Mouse (Mus musculus): Measurements from ENCODE around the gene Wscd2.

Wscd2 gene

DNA sequence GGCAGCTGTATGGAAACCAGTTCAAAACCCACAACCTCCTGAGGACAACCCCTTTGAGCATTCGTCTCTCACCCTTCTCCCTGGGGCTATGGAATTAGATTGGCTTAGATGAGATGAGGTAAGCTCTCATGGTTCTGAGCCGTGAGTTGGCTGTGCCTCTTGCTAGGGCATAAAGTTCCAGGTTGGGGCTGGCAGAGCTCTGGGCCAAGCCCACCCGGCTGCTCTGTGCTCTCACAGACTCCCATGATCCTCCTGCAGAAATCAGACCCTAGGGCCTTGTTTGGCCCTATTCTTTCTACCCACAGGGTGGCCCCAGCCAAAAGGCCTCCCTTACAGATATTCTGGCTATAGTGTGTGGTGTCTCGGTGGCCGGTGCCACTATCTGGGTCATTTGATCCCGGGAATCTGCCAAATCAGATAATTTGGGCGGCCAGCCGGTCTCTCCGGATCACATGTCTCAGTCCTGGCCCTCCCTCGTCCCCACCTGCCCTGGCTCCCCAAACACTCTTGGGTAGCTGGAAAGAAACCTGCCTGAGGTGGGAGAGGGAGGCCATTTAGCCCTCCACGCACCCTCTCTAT is 4.5 kb upstream of the Wscd2 start:
- DNase-seq (ENCODE audit: low spot score) = no peak

DNA sequence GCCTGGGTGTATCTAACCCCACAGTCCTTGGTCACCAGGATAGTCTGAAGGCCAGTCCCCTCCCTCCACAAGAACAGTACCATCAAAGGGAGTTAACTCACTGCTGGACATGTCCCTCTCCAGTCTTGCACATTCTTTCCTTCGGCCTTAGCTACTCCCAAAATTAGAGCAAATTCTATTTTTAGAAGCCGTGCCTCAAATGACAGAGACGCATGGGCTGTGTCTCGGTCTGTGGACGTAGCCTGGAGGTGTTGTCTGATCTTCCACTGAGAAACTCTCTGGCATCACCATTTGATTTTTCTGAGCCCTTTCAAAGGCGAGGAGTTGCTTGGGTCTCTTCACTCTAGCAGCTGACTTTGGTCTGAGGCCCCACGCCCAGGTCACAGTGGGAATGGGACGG is 2.3 kb upstream of the Wscd2 start:
- no peak for DNase-seq (ENCODE audit: low spot score)

DNA sequence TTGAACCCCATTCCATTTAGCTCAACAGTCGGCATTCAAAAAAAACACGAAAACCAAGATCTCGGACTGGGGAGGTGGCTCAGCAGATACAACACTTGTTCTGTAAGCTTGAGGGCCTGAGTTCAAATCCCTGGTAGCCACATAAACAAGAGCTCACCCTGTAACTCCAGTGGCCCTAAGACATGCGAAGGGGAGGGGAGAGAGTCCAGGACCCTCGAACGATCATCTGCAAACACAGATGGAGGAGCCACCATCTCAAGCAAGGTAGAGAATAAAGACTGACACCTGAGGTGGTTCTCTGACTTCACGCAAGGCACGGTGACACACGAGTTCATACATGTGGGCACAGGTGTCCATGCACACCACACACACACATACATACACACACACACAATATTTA is 516 bp upstream of the Wscd2 start:
- DNase-seq (ENCODE audit: low spot score) = no peak

- DNase-seq (ENCODE audit: low spot score) = peak; percentile 62
These were observed 531 bp downstream of the Wscd2 start for GRCm38 (mm10) chr5:113490467-113491260.

DNA sequence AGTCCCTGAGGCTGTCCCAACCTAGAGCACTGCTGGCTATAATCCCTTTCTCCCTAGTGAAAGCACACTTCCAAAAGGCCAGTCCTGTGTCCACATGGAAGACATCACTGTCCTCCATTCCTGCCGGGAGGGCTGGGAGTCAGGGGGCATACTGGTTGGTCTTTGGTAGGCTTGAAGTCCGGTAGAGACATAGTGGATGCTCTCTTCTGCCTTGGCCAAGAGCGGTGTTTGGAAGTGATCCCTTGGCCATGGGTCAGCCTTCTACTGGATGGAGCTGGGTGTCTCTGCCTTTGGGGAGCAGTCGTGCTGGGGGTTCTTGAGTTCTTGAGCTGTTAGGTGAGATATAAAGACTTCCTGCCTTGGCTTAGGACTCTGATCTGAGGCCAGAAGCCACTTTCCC is 1.4 kb downstream of the Wscd2 start:
- DNase-seq (ENCODE audit: low spot score) = no peak

DNA sequence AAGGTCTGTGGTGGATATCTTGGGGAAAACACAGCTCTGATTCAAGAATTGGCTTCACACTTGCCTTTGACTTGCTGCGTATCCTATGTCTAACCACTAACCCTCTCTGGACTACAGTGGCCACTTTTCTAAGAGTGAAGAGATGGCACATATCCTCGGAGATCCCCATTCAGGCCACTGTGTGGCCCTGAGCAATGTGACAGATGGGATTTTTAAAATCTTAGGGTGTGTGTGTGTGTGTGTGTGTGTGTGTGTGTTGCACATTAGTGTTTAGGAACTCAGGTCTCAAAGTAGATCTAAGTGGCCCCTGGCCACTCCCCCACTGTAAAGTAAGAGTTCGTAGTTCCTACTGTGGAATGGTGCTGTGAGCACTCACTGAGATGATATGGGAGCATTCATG is 1.9 kb downstream of the Wscd2 start:
- DNase-seq (ENCODE audit: low spot score) = no peak

- peak; percentile 64 for DNase-seq (ENCODE audit: low spot score)
These were observed 2.4 kb downstream of the Wscd2 start for GRCm38 (mm10) chr5:113492417-113493035.

DNA sequence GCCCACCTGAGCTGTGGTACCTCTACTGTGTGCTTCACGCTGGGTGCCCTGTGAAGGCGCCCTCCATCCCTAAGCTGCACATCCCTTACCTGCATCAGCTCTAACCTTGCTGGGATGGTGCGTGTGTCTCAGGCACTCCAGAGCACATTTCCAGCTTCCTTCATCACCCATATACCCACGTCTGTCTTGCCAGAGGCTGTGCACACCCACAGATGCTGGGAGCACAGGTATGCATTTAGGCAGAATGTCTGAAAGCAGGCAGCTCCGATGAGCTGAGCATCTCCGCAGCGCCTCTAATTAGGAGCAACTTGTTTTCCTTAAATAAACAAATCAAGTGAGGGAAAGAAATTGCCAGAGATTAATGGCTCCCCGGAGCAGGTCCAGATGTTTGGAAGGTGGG is 3.9 kb downstream of the Wscd2 start:
- DNase-seq (ENCODE audit: low spot score) = no peak

DNA sequence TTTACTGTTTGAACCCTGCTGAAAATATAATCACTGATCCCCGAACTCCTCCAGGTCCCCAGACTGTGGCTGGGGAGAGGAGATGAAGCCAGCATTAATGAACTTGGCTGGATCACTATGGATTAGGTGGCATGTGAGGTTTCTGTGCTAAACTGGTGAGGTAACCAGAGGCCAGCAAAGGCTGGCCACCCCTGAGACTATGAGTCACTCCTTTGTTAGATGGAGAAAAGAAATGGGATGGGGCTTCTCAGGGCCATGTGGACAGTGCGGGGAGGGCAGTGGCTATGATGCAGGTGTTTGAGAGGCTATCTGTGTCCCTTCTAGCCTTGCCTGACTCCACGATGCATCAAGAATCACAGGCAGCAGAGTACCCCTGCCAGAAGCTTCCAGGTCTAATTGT is 6.8 kb downstream of the Wscd2 start:
- DNase-seq (ENCODE audit: low spot score) = no peak

DNA sequence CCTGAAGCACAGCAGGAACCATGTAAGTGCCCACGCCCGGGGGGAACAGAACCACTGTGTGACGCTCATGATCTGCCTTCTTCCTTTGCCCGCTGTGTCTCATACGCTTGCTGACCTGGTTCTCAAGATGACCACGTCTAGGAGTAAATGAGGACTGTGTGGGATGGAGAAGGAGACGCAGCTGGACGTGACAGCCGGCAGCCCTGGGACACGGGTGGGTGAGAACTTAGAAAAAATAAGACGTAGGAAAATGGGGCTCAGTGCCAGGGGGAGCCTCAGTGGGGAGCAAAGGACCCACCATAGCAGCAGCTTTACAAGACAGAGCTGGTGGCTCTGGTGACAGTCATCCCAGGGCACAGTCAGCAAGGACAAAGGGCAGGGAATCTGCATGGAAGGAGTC is 9.3 kb downstream of the Wscd2 start:
- DNase-seq (ENCODE audit: low spot score) = no peak

- DNase-seq (ENCODE audit: low spot score) = no peak
These were observed 13.1 kb downstream of the Wscd2 start for GRCm38 (mm10) chr5:113503276-113503675.

DNA sequence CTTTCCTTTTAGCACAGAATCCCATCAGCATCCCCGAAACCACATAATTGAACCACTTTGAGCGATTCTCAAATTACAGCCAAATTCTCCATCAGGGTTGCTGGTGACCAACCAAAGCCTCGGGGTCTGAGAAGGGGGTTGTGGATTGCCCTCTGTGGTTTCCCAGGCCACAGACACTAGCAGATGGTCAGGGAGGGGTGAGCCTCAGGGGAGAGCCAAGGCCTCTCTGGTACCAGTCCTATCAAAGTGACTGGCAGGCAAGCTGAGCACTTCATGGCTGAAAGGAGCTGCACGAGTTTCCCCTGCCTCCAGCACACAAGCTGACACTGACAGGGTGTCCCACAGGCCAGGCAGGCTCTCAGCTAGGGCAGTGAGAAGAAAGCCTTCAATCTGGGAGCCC is 14.5 kb downstream of the Wscd2 start:
- no peak for DNase-seq (ENCODE audit: low spot score)

DNA sequence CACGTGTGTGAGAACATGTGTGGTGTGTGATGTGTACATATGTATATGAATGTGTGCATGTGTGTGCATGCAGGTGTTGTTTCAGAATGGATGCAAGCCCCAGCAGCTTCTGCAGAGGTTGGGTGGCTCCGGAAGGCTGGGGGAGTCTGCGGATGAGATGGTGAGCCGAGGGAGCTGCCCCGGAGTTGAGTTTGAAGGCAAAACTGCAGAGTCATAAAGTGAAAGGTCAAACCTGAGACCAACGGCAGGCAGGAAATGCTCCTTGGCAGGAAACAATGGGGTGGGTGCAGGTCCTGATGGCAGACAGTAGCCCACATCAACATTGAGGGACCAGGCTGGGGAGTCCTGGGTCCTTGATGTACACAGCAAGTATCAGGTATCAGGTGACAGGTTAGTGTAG is 15.9 kb downstream of the Wscd2 start:
- no peak for DNase-seq (ENCODE audit: low spot score)

- DNase-seq (ENCODE audit: low spot score) = no peak
These were observed 16.6 kb downstream of the Wscd2 start for GRCm38 (mm10) chr5:113506779-113507178.

DNA sequence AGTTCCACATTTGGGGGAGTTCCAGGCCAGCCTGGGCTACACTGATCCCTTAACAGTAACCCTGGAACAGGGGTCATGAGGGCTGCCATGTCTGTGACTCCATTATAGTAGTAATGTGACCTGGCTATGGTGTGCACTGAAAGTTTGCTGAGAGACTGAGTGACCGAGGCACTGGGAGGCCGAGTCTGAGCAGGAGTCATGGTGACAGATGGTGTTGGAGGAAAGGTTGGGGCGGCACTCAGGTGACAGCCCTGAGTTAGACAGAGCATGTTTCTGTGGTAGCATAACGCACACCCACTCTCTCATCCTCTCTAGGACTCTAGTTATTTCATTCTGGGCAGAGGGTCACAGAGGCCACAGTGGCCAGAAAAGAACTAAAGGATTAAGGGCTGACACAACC is 19.0 kb downstream of the Wscd2 start:
- no peak for DNase-seq (ENCODE audit: low spot score)

DNA sequence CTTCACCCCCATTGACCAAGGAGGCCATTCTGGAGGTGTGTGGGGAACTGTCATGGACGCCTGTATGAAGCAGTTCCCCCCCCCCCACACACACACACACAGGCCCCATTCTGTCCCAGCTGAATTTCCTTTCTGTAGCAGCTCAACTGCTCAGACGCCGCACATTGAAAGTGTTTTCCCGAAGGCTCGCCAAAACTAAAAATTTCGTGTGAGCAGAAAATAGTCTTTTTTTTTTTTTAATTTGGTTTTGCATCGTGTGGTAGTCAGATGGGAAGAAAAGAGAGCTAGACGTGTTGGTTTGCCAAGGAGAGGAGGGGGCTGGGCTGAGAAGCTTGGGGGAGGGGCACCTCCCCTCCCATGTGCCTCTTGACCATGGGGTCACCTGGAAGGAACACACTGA is 23.5 kb downstream of the Wscd2 start:
- DNase-seq (ENCODE audit: low spot score) = no peak

DNA sequence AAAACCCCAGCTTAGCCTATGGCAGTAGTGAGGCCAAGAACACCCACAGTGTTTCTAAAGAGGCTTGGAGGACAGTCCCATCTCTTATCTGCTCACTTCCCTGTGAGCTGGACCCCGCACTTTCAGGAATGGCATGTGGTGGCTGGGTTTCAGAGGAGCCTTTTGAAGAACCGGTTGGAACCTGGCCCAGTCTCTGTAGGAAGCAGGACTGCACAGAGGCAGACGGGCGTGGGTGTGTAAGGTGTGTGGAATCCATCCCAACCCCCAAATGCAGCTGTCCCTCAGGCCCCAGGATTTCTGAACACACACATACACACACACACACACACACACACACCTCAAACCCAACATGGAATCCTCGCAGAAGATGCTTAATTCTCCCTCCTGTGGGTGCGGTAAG is 23.9 kb downstream of the Wscd2 start:
- no peak for DNase-seq (ENCODE audit: low spot score)

DNA sequence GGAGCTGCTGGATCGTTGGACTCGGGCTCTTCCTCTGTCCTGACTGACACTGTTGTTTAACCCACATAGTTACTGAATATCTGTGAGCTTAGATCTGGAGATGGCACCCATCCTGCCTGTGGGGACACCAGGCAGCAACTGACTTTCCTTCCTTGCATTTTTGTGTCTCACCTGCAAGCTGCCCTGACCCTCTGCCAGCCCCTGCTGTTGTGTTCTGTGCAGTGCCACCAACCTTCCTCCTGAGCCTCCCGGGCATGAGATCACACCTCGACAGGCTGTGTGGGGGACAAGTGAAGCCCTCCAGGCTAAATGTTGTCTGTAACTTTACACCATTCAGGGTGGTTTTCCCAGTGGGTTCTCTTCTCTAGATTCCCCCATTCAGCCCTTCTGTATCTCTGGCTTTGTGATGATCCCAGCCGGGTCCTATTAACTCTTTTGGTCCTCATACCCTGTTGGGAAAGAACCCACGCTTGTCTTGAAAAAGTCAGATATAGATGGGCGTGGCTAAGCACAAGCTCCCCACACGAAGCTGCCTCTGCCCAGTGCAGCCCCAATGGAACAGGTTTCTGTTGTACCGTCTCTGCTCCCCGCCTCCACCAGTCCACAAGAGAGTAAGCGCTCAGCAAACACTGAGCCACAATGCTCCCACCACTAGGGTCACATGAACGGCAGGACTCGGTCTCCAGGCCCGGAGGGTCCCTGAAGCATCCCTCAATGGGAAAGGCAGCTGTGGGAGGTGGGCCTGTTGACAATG is 26.2 kb downstream of the Wscd2 start:
- DNase-seq (ENCODE audit: low spot score) = no peak

GRCm38 (mm10) chr5:113516873-113517336 is 26.8 kb downstream of the Wscd2 start:
- DNase-seq (ENCODE audit: low spot score) = peak; percentile 63

DNA sequence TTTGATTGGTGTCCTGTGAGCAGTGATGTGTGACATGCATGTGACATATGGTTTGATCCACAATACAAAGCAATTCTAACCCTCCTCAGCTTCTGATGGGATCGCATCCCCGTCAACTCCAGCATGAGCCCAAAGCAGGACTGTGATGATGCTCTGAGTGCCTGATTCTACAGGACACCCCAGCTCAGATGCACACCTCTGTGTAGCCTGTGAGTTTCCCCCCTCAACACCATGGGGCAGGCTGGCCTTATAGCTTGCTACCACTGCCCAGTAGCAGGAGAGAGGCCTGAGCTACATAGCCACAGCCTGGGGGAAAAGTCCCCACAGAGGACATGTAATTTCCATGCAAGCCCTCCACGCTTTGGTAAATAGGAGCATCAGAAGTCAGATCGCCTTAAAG is 27.3 kb downstream of the Wscd2 start:
- no peak for DNase-seq (ENCODE audit: low spot score)

DNA sequence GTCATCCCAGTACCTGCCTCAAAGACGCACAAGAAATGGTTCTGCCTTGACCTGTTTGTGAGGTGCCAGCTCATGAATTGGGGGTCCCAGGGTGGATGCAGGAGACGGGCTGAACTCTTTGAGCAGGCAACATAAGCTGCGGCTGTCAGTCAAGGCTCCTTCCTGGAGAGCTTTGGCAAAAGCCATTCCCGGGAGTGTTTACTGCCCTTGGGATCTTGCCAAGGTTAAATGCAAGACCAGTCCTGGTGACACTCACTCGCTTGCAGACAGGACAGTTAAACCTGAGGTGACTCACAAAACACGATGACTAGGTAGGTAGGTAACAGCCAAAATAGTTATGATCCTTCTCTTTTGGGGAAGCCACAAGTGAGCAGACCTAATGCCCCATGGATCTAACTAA is 30.9 kb downstream of the Wscd2 start:
- DNase-seq (ENCODE audit: low spot score) = no peak

GRCm38 (mm10) chr5:113538826-113539225 is 48.7 kb downstream of the Wscd2 start:
- DNase-seq (ENCODE audit: low spot score) = no peak

GRCm38 (mm10) chr5:113539438-113539837 is 49.3 kb downstream of the Wscd2 start:
- no peak for DNase-seq (ENCODE audit: low spot score)
